Mouse (Mus musculus): ENCODE results near the gene Smr2. TPM values are rescaled to one million over a fixed set of nuclear protein-coding genes. Genes with fewer than 3 reads are reported as not detected.
"Not testable (repeated sequence)": the region's sequence is repeated elsewhere in the genome, so short reads cannot be mapped to it uniquely, and the experiment has no call there.

Smr2 gene
- not detected for total RNA-seq (2021)
- long read RNA-seq, experiment 1: 0 reads
- long read RNA-seq, experiment 2: 0 reads

- not testable (repeated sequence) for DNase-seq (ENCODE audit: low spot score in 2 of 2)
Measured at GRCm38 (mm10) chr5:88086256-88086655, at the start of gene Smr2. TSS of gene Smr2 (plus strand) at chr5:88086556.

- DNase-seq (ENCODE audit: low spot score in 2 of 2): no peak
Measured at GRCm38 (mm10) chr5:88111430-88111829, 25.1 kb downstream of the Smr2 start, which contains the start of gene Gm11116. TSS of gene Gm11116 (minus strand) at chr5:88111530.

- DNase-seq (ENCODE audit: low spot score in 2 of 2): no peak
Measured at GRCm38 (mm10) chr5:88153999-88154398, 67.6 kb downstream of the Smr2 start, which contains the start of gene Gm11115. TSS of gene Gm11115 (minus strand) at chr5:88154099.

Other genes with a start within 250 kb of the Smr2 start
- gene Odam, start 201.5 kb upstream of the Smr2 start, total RNA-seq (2021): not detected
- not detected for gene Csn3, start 161.0 kb upstream of the Smr2 start, total RNA-seq (2021)
- not detected for gene 2310003L06Rik, start 117.1 kb upstream of the Smr2 start, total RNA-seq (2021)
- not detected for gene Gm28434, start 117.0 kb upstream of the Smr2 start, total RNA-seq (2021)
- not detected for gene Cabs1, start 107.1 kb upstream of the Smr2 start, total RNA-seq (2021)
- gene Smr3a, start 84.0 kb upstream of the Smr2 start, total RNA-seq (2021): not detected
- gene Gm11116, start 25.0 kb downstream of the Smr2 start, total RNA-seq (2021): not detected
- gene Gm11115, start 67.5 kb downstream of the Smr2 start, total RNA-seq (2021): not detected
- gene Gm7714, start 182.4 kb downstream of the Smr2 start, total RNA-seq (2021): not detected
- not detected for gene Prol1, start 230.8 kb downstream of the Smr2 start, total RNA-seq (2021)